Mouse (Mus musculus) adrenal gland, adult 8-10 months (tissue): ENCODE measurements around the gene Efnb3. TPM values are rescaled to one million over a fixed set of nuclear protein-coding genes. Genes with fewer than 3 reads are reported as not detected.

ENCODE experiments used
- microRNA-seq, 2 experiments: library from miRNA; unstranded; fragments of <30 nt; microRNA quantifications; one replicate each; pipeline ENCODE4 v1.2.0; 2022
- total RNA-seq, 4 experiments: library from RNA; stranded (reverse); gene quantifications; 2 replicates each; pipeline ENCODE4 v1.2.4; 2022

Gene Efnb3
- total RNA-seq, 4 experiments from 2014 or later, result 0.77 to 0.86 (median 0.81) TPM

Small RNA genes lying within 50 kb of the gene (microRNA-seq; reads per million reads assigned to microRNA genes)
- 0 reads per million in 2 experiments for gene Gm27493

Other genes starting within 250 kb of the Efnb3 start
- gene Cntrob, start 236.4 kb downstream of the Efnb3 start, total RNA-seq, result 10 to 100 TPM in 2 of 4 experiments, 1 to 10 TPM in 2; 6.4 to 14.8 (median 10.0) TPM
- 10 to 100 TPM; 63.4 to 70.8 (median 67.0) TPM for gene Trappc1, start 236.2 kb downstream of the Efnb3 start, total RNA-seq
- gene Kcnab3, start 233.9 kb downstream of the Efnb3 start, total RNA-seq, result 10 to 100 TPM in 3 of 4 experiments, 1 to 10 TPM in 1; 7.3 to 22.1 (median 16.2) TPM
- gene Rnf227, start 219.7 kb downstream of the Efnb3 start, total RNA-seq, result 10 to 100 TPM in 1 of 4 experiments, 1 to 10 TPM in 3; 5.0 to 10.2 (median 6.7) TPM
- gene Chd3, start 190.8 kb downstream of the Efnb3 start, total RNA-seq, result 100 to 1,000 TPM in 2 of 4 experiments, 10 to 100 TPM in 2; 89.8 to 169 (median 115) TPM
- 100 to 1,000 TPM; 138 to 160 (median 154) TPM for gene Naa38, start 164.7 kb downstream of the Efnb3 start, total RNA-seq
- 10 to 100 TPM; 53.9 to 65.7 (median 60.5) TPM for gene Cyb5d1, start 164.6 kb downstream of the Efnb3 start, total RNA-seq
- gene Tmem88, start 162.0 kb downstream of the Efnb3 start, total RNA-seq, result 10 to 100 TPM in 2 of 4 experiments, 1 to 10 TPM in 2; 6.3 to 16.0 (median 10.4) TPM
- gene Kdm6b, start 146.5 kb downstream of the Efnb3 start, total RNA-seq, result 10 to 100 TPM; 20.4 to 44.2 (median 35.1) TPM
- 1 to 10 TPM in 1 of 4 experiments, under 1 TPM in 3; 0.14 to 1.0 (median 0.70) TPM for gene Dnah2, start 11.1 kb downstream of the Efnb3 start, total RNA-seq
- gene Wrap53, start 20.1 kb upstream of the Efnb3 start, total RNA-seq, result 10 to 100 TPM in 3 of 4 experiments, 1 to 10 TPM in 1; 9.1 to 11.9 (median 11.0) TPM
- gene Trp53, start 20.2 kb upstream of the Efnb3 start, total RNA-seq, result 10 to 100 TPM; 57.6 to 71.1 (median 64.0) TPM
- gene Atp1b2, start 45.7 kb upstream of the Efnb3 start, total RNA-seq, result 10 to 100 TPM; 22.5 to 47.8 (median 38.2) TPM
- gene Shbg, start 57.7 kb upstream of the Efnb3 start, total RNA-seq, result not detected
- gene Sat2, start 61.8 kb upstream of the Efnb3 start, total RNA-seq, result 10 to 100 TPM in 2 of 4 experiments, 1 to 10 TPM in 2; 7.3 to 17.8 (median 12.8) TPM
- gene Fxr2, start 72.8 kb upstream of the Efnb3 start, total RNA-seq, result 100 to 1,000 TPM in 1 of 4 experiments, 10 to 100 TPM in 3; 75.8 to 112 (median 91.2) TPM
- not detected for gene Sox15, start 95.1 kb upstream of the Efnb3 start, total RNA-seq
- 100 to 1,000 TPM; 107 to 123 (median 113) TPM for gene Mpdu1, start 102.4 kb upstream of the Efnb3 start, total RNA-seq
- 10 to 100 TPM; 17.9 to 43.8 (median 30.0) TPM for gene Cd68, start 105.9 kb upstream of the Efnb3 start, total RNA-seq
- 100 to 1,000 TPM; 500 to 614 (median 555) TPM for gene Eif4a1, start 112.2 kb upstream of the Efnb3 start, total RNA-seq
- 10 to 100 TPM; 72.5 to 92.1 (median 85.0) TPM for gene Senp3, start 121.9 kb upstream of the Efnb3 start, total RNA-seq
- gene Tnfsf13, start 125.6 kb upstream of the Efnb3 start, total RNA-seq, result 1 to 10 TPM; 2.5 to 7.3 (median 4.5) TPM
- 10 to 100 TPM; 24.1 to 47.6 (median 36.3) TPM for gene Tnfsf12, start 135.6 kb upstream of the Efnb3 start, total RNA-seq
- gene Tnfsfm13, start 135.9 kb upstream of the Efnb3 start, total RNA-seq, result 1 to 10 TPM; 3.4 to 8.4 (median 7.9) TPM
- 100 to 1,000 TPM in 2 of 4 experiments, 10 to 100 TPM in 2; 85.2 to 125 (median 101) TPM for gene Polr2a, start 198.4 kb upstream of the Efnb3 start, total RNA-seq
- not detected for gene Slc35g3, start 201.8 kb upstream of the Efnb3 start, total RNA-seq
- gene Zbtb4, start 205.7 kb upstream of the Efnb3 start, total RNA-seq, result 100 to 1,000 TPM in 2 of 4 experiments, 10 to 100 TPM in 2; 73.0 to 121 (median 97.6) TPM
- 1 to 10 TPM; 1.5 to 8.1 (median 5.0) TPM for gene Chrnb1, start 235.7 kb upstream of the Efnb3 start, total RNA-seq
- 10 to 100 TPM in 2 of 4 experiments, 1 to 10 TPM in 2; 2.5 to 32.7 (median 16.9) TPM for gene Fgf11, start 241.7 kb upstream of the Efnb3 start, total RNA-seq
- gene Tmem102, start 245.4 kb upstream of the Efnb3 start, total RNA-seq, result 1 to 10 TPM in 1 of 4 experiments, under 1 TPM in 3; 0.45 to 1.1 (median 0.72) TPM